Mouse (Mus musculus) limb, embryonic 15.5 days (tissue): Measurements from ENCODE around the gene Msmo1. TPM values are rescaled to one million over a fixed set of nuclear protein-coding genes. Genes with fewer than 3 reads are reported as not detected.

Experiments
- ATAC-seq: fragments of 200-750 bp; cut with Nextera tagmentation; 2 replicates; pipeline ENCODE4 v1.8.0; 2017; ENCODE audit warnings: low read depth, moderate TSS enrichment; ENCODE audit not compliant: insufficient number of reproducible peaks, low FRiP score, low TSS enrichment
- H3K27ac ChIP-seq: fragments of 300-500 bp; sonication (generic); 2 replicates; pipeline ENCODE4 v1.5.1; 2015; ENCODE audit warnings: moderate library complexity, mild to moderate bottlenecking, inconsistent platforms
- H3K27me3 ChIP-seq: fragments of 300-500 bp; sonication (generic); 2 replicates; pipeline ENCODE4 v1.6.1; 2015; ENCODE audit warnings: inconsistent platforms
- H3K36me3 ChIP-seq: fragments of 300-500 bp; sonication (generic); 2 replicates; pipeline ENCODE4 v1.6.1; 2015; ENCODE audit warnings: inconsistent platforms
- H3K4me1 ChIP-seq: fragments of 300-500 bp; sonication (generic); 2 replicates; pipeline ENCODE4 v1.6.1; 2015; ENCODE audit warnings: inconsistent platforms
- H3K4me2 ChIP-seq: fragments of 300-500 bp; sonication (generic); 2 replicates; pipeline ENCODE4 v1.6.1; 2015; ENCODE audit warnings: mild to moderate bottlenecking, inconsistent platforms
- H3K4me3 ChIP-seq: fragments of 300-500 bp; sonication (generic); 2 replicates; pipeline ENCODE4 v1.5.1; 2015; ENCODE audit warnings: mild to moderate bottlenecking, inconsistent platforms
- H3K9ac ChIP-seq: fragments of 300-500 bp; sonication (generic); 2 replicates; pipeline ENCODE4 v1.6.1; 2015; ENCODE audit warnings: inconsistent platforms
- H3K9me3 ChIP-seq: fragments of 300-500 bp; sonication (generic); 2 replicates; pipeline ENCODE4 v1.6.1; 2016; ENCODE audit warnings: inconsistent platforms
- WGBS: fragments of 180-500 bp; shearing (Covaris S2); methylation state at CpG from one replicate; pipeline ENCODE4 v1.1.7; 2015; 5-methylcytosine and 5-hydroxymethylcytosine counted together
- polyA plus RNA-seq: library from polyadenylated mRNA; unstranded; fragments of >200 nt; fragmentation: Nextera tagmentation; extraction: Ambion mirVana; gene quantifications from 2 replicates; pipeline ENCODE4 v1.2.1, GENCODE M21; 2015

Msmo1 gene
- polyA plus RNA-seq, 1 experiment from 2014 or later, result 95.2 TPM

DNA sequence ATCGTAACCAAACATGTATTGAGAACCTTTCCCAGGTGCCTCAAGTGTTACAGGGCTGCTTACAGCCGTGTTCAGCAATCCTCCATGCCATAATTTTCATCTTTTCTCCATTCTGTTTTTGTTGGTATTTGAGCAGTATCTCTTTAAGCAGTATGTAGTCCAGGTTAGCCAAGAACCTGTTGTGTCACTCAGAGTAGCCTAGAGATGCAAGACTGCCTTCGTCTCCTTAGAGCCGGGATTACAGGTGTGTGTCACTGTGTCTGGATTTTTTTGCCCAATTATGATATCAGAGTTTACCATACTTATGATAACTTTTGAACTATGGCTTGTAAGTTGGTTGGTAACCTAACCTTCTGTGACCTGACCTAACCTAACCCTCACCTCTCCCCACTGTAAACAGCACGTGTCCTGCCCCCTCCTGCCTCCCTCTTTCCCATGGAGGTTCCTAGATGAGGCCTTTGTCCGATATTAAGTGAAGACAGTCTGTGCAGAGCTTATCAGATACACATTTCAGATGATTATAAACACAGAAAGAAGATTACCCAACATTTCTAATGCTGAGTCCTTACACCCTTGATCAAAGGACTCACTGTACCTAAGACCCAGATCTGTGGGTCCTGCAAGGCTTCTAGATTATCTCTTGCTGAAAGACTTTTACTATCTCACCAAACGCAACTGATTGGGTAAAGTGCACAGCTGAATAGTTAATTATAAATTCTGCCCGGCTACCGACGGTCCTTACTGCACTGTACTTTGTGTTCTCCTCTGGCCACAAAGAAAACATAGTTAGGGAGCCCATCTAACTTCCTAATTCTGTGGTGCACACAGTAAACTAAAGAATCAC lies 12.8 kb upstream of the Msmo1 start:
- H3K4me1 ChIP-seq, result no peaks in the 10 kb centered on the region
- no peak overlapping the region for H3K9ac ChIP-seq
- peaks cover 18% of the 10 kb centered on the region; the same call in 1 of the 2 replicates for H3K36me3 ChIP-seq
- no peaks in the 10 kb centered on the region for H3K9me3 ChIP-seq
- no peaks in the 10 kb centered on the region for H3K27me3 ChIP-seq
- H3K27ac ChIP-seq, result no peak overlapping the region
- WGBS, result 86% methylated on average over 10 of the region's 10 CpGs
- ATAC-seq, result no peak
- H3K4me3 ChIP-seq, result no peak overlapping the region
- no peak overlapping the region for H3K4me2 ChIP-seq

- no peak overlapping the region for H3K4me3 ChIP-seq
- no peak for ATAC-seq
- H3K4me1 ChIP-seq, result no peaks in the 10 kb centered on the region
- no peak overlapping the region for H3K9ac ChIP-seq
- H3K27ac ChIP-seq, result no peak overlapping the region
- 90% methylated on average over 13 of the region's 13 CpGs for WGBS
- H3K9me3 ChIP-seq, result no peaks in the 10 kb centered on the region
- H3K27me3 ChIP-seq, result no peaks in the 10 kb centered on the region
- H3K4me2 ChIP-seq, result no peak overlapping the region
- H3K36me3 ChIP-seq, result no peaks in the 10 kb centered on the region
Observed at GRCm38 (mm10) chr8:64740547-64741211, 7.1 kb upstream of the Msmo1 start.

DNA sequence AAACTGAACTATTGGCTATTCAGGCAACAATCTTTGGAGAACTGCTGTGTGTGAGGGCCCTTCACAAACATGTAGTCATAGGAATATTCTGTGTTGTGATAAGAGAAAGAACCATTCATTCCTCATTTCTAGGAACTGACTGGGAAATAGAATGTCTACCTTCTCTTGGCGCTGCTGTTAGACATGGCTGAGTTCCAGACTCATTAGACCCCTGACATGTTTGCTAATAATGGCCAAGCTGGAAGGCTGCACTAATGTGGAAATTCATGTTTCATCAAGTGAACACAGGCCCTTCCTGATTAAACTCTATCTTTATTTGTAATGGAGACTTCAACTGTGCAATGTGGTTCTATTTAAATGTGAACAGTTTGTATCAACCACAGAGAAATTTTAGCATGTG lies 5.3 kb upstream of the Msmo1 start:
- no peak for ATAC-seq
- Histone ChIP-seq H3K4me3 (no peak overlapping the region), H3K27ac (no peak overlapping the region), H3K9me3 (no peaks in the 10 kb centered on the region), H3K9ac (no peak overlapping the region), H3K36me3 (no peaks in the 10 kb centered on the region), H3K27me3 (no peaks in the 10 kb centered on the region), H3K4me1 (no peaks in the 10 kb centered on the region), H3K4me2 (no peak overlapping the region)
- 66% methylated on average over 1 of the region's 1 CpGs for WGBS

GRCm38 (mm10) chr8:64736767-64737323 lies 3.3 kb upstream of the Msmo1 start:
- Histone ChIP-seq H3K4me2 (no peak overlapping the region), H3K9ac (no peak overlapping the region), H3K4me3 (no peak overlapping the region), H3K4me1 (peaks cover 6% of the 10 kb centered on the region), H3K27me3 (no peaks in the 10 kb centered on the region), H3K27ac (no peak overlapping the region), H3K36me3 (no peaks in the 10 kb centered on the region), H3K9me3 (no peaks in the 10 kb centered on the region)
- no peak for ATAC-seq
- WGBS, result 78% methylated on average over 3 of the region's 3 CpGs

- Histone ChIP-seq H3K4me1 (peaks cover 7% of the 10 kb centered on the region), H3K4me3 (no peak overlapping the region), H3K9me3 (no peaks in the 10 kb centered on the region), H3K9ac (no peak overlapping the region), H3K27ac (no peak overlapping the region), H3K4me2 (no peak overlapping the region), H3K27me3 (no peaks in the 10 kb centered on the region), H3K36me3 (peaks cover 7% of the 10 kb centered on the region; the same call in 1 of the 2 replicates)
- no peak for ATAC-seq
- 85% methylated on average over 8 of the region's 8 CpGs for WGBS
Observed at GRCm38 (mm10) chr8:64735161-64735560, 1.6 kb upstream of the Msmo1 start.

GRCm38 (mm10) chr8:64732596-64732995 lies 996 bp downstream of the Msmo1 start:
- peak overlapping the region; percentile 60 for H3K9ac ChIP-seq
- peak overlapping the region; percentile 74 for H3K4me2 ChIP-seq
- H3K27ac ChIP-seq, result 0 out of 2 replicates have a peak overlapping the region, but pooled peaks have one; percentile 61
- WGBS, result 6% methylated on average over 9 of the region's 9 CpGs
- H3K9me3 ChIP-seq, result no peaks in the 10 kb centered on the region
- peaks cover 13% of the 10 kb centered on the region; the same call in 1 of the 2 replicates for H3K36me3 ChIP-seq
- no peak for ATAC-seq
- peaks cover 7% of the 10 kb centered on the region for H3K4me1 ChIP-seq
- H3K4me3 ChIP-seq, result peak overlapping the region; percentile 86
- H3K27me3 ChIP-seq, result no peaks in the 10 kb centered on the region

GRCm38 (mm10) chr8:64728156-64728555 lies 5.4 kb downstream of the Msmo1 start:
- no peak overlapping the region for H3K4me3 ChIP-seq
- H3K9me3 ChIP-seq, result no peaks in the 10 kb centered on the region
- no peak overlapping the region for H3K4me2 ChIP-seq
- H3K36me3 ChIP-seq, result peaks cover 37% of the 10 kb centered on the region
- no peak overlapping the region for H3K27ac ChIP-seq
- H3K4me1 ChIP-seq, result peaks cover 7% of the 10 kb centered on the region
- no peaks in the 10 kb centered on the region for H3K27me3 ChIP-seq
- no peak for ATAC-seq
- WGBS, result 86% methylated on average over 7 of the region's 7 CpGs
- no peak overlapping the region for H3K9ac ChIP-seq

DNA sequence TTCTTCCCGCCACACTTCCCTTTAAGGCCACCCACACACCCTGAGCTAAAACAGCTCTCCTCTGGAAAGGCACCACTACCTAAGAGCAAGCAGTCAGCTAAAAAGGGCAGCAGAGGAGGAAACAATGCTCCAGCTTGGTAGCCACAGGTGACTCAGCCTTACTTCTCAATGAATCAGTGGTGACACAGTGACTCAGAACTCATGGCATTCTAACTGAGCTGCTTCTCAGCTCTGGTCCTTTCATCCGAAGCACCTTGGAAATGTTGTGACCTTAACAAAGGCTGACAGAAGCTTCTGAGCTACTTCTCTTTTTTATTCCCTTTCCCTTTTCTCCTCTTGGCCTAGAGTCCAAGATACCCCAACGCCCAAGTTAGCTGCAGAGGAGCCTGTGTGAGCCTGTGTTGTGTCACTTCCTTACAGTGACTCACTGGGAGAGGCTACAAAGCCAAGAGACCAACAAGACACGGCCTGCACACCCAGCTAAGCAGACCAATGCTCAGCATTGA lies 7.3 kb downstream of the Msmo1 start:
- H3K9ac ChIP-seq, result no peak overlapping the region
- WGBS, result 82% methylated on average over 4 of the region's 4 CpGs
- H3K9me3 ChIP-seq, result no peaks in the 10 kb centered on the region
- H3K4me1 ChIP-seq, result no peaks in the 10 kb centered on the region
- H3K27me3 ChIP-seq, result no peaks in the 10 kb centered on the region
- H3K36me3 ChIP-seq, result peaks cover 44% of the 10 kb centered on the region
- ATAC-seq, result no peak
- H3K4me3 ChIP-seq, result no peak overlapping the region
- no peak overlapping the region for H3K27ac ChIP-seq
- H3K4me2 ChIP-seq, result no peak overlapping the region

GRCm38 (mm10) chr8:64723206-64723605 lies 10.4 kb downstream of the Msmo1 start:
- H3K9ac ChIP-seq, result no peak overlapping the region
- no peak overlapping the region for H3K4me3 ChIP-seq
- 92% methylated on average over 2 of the region's 2 CpGs for WGBS
- no peak for ATAC-seq
- no peaks in the 10 kb centered on the region for H3K4me1 ChIP-seq
- H3K9me3 ChIP-seq, result no peaks in the 10 kb centered on the region
- H3K4me2 ChIP-seq, result no peak overlapping the region
- H3K36me3 ChIP-seq, result peaks cover 57% of the 10 kb centered on the region
- no peaks in the 10 kb centered on the region for H3K27me3 ChIP-seq
- no peak overlapping the region for H3K27ac ChIP-seq

GRCm38 (mm10) chr8:64717868-64718267 lies 15.7 kb downstream of the Msmo1 start:
- Histone ChIP-seq H3K9ac (no peak overlapping the region), H3K27me3 (no peaks in the 10 kb centered on the region), H3K4me1 (no peaks in the 10 kb centered on the region), H3K4me2 (no peak overlapping the region), H3K36me3 (peaks cover 47% of the 10 kb centered on the region), H3K4me3 (no peak overlapping the region), H3K9me3 (no peaks in the 10 kb centered on the region), H3K27ac (no peak overlapping the region)
- WGBS, result 87% methylated on average over 7 of the region's 7 CpGs
- ATAC-seq, result no peak

- Histone ChIP-seq H3K36me3 (peaks cover 11% of the 10 kb centered on the region; the same call in 1 of the 2 replicates), H3K4me3 (no peak overlapping the region), H3K27ac (no peak overlapping the region), H3K4me2 (no peak overlapping the region), H3K9ac (no peak overlapping the region), H3K9me3 (no peaks in the 10 kb centered on the region), H3K4me1 (no peaks in the 10 kb centered on the region), H3K27me3 (no peaks in the 10 kb centered on the region)
- 84% methylated on average over 7 of the region's 7 CpGs for WGBS
- no peak for ATAC-seq
Observed at GRCm38 (mm10) chr8:64712499-64712898, 21.1 kb downstream of the Msmo1 start.

DNA sequence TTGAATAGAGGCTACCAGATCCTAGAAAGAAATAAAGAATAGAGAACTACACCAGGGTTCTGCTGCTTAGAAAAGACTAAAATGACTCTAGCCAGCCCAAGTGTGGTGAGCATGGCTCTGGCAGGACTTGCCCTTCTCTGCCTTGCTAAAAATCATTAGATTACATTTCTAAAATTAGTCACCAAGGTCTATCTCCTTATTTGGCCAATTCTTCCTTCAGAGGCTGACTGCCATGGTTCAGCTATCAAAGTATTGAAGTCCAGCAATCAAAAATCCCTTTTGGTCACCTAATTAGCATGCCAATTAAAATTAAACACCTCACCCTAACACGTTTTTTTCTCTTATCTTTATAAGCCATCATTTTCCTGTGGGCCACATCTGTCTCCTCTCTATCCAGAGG lies 22.0 kb downstream of the Msmo1 start:
- Histone ChIP-seq H3K27me3 (no peaks in the 10 kb centered on the region), H3K4me2 (no peak overlapping the region), H3K9ac (no peak overlapping the region), H3K9me3 (no peaks in the 10 kb centered on the region), H3K4me1 (no peaks in the 10 kb centered on the region), H3K36me3 (peaks cover 1% of the 10 kb centered on the region; the same call in 1 of the 2 replicates), H3K4me3 (no peak overlapping the region), H3K27ac (no peak overlapping the region)
- no peak for ATAC-seq
- 18% methylated on average over 1 of the region's 1 CpGs for WGBS
